Mouse (Mus musculus) myocyte (in vitro differentiated cells): Measurements from ENCODE around the gene 1700016D06Rik. TPM values are rescaled to one million over a fixed set of nuclear protein-coding genes. Genes with fewer than 3 reads are reported as not detected.
A peak's percentile ranks its signal among the peaks of the same experiment; 100 is the strongest.
"Not testable (repeated sequence)": the region's sequence is repeated elsewhere in the genome, so short reads cannot be mapped to it uniquely, and the experiment has no call there.

Experiments
- H3K27me3 ChIP-seq: one replicate; pipeline ENCODE4 v1.6.1; 2011; ENCODE audit not compliant: control insufficient read depth, insufficient read depth, insufficient read length
- H3K36me3 ChIP-seq: one replicate; pipeline ENCODE4 v1.6.1; 2011; ENCODE audit not compliant: control insufficient read depth, insufficient read depth
- H3K4me2 ChIP-seq: one replicate; pipeline ENCODE4 v1.6.1; 2011; ENCODE audit warnings: low read depth, control low read depth
- H3K4me3 ChIP-seq: one replicate; pipeline ENCODE4 v1.5.1; 2011; ENCODE audit warnings: mild to moderate bottlenecking, control low read depth, moderate library complexity
- H3K79me2 ChIP-seq: one replicate; pipeline ENCODE4 v1.6.1; 2011; ENCODE audit not compliant: control insufficient read depth, insufficient read depth
- H3ac ChIP-seq: one replicate; pipeline ENCODE4 v1.6.1; 2011; ENCODE audit not compliant: control insufficient read depth, insufficient read length
- CEBPB ChIP-seq: IDR thresholded peaks from 2 replicates; pipeline ENCODE4 v1.6.1; 2011; ENCODE audit warnings: mild to moderate bottlenecking, moderate library complexity; ENCODE audit not compliant: poor library complexity, insufficient read depth, severe bottlenecking
- E2F4 ChIP-seq: IDR thresholded peaks from one replicate; pipeline ENCODE4 v1.6.1; 2011; ENCODE audit warnings: mild to moderate bottlenecking, control low read depth, moderate library complexity; ENCODE audit not compliant: insufficient read depth
- MAX ChIP-seq: IDR thresholded peaks from one replicate; pipeline ENCODE4 v1.6.1; 2011; ENCODE audit warnings: low read depth, mild to moderate bottlenecking, control low read depth
- MYOD1 ChIP-seq, 3 experiments: IDR thresholded peaks; one replicate each; pipeline ENCODE4 v1.6.1; 2011; ENCODE audit warnings: control low read depth in 2 of 3, low read depth in 2 of 3, mild to moderate bottlenecking in 2 of 3, moderate library complexity in 1 of 3; ENCODE audit not compliant: insufficient read length in 2 of 3, control insufficient read depth in 1 of 3
- MYOG ChIP-seq, 3 experiments: IDR thresholded peaks; one replicate each; pipeline ENCODE4 v1.6.1; 2011; ENCODE audit warnings: control low read depth in 2 of 3, low read depth in 2 of 3, mild to moderate bottlenecking in 2 of 3; ENCODE audit not compliant: insufficient read length in 2 of 3, control insufficient read depth in 1 of 3, insufficient read depth in 1 of 3
- POLR2A ChIP-seq: IDR thresholded peaks from one replicate; pipeline ENCODE4 v1.6.1; 2011; ENCODE audit warnings: low read depth, mild to moderate bottlenecking, control low read depth, moderate library complexity; ENCODE audit not compliant: insufficient read length
- POLR2AphosphoS2 ChIP-seq: IDR thresholded peaks from one replicate; pipeline ENCODE4 v1.6.1; 2011; ENCODE audit warnings: low read depth, control low read depth; ENCODE audit not compliant: insufficient read length
- REST ChIP-seq: IDR thresholded peaks from one replicate; pipeline ENCODE4 v1.6.1; 2011; ENCODE audit warnings: mild to moderate bottlenecking, control low read depth, moderate library complexity; ENCODE audit not compliant: insufficient read depth, insufficient read length
- SRF ChIP-seq: IDR thresholded peaks from one replicate; pipeline ENCODE4 v1.6.1; 2011; ENCODE audit warnings: low read depth; ENCODE audit not compliant: control insufficient read depth, insufficient read length
- TCF12 ChIP-seq: IDR thresholded peaks from one replicate; pipeline ENCODE4 v1.6.1; 2011; ENCODE audit warnings: mild to moderate bottlenecking, control low read depth; ENCODE audit not compliant: poor library complexity, insufficient read depth, severe bottlenecking
- TCF3 ChIP-seq: IDR thresholded peaks from one replicate; pipeline ENCODE4 v1.6.1; 2011; ENCODE audit warnings: low read depth, control low read depth; ENCODE audit not compliant: insufficient read length
- USF1 ChIP-seq: IDR thresholded peaks from one replicate; pipeline ENCODE4 v1.6.1; 2011; ENCODE audit warnings: low read depth, mild to moderate bottlenecking, control low read depth, moderate library complexity
- polyA plus RNA-seq: library from polyadenylated mRNA; unstranded; fragments of >200 nt; fragmentation: generic; extraction: Trizol; gene quantifications from one replicate; pipeline ENCODE4 v1.2.1, GENCODE M21; 2012; ENCODE audit warnings: missing spikeins

1700016D06Rik gene
- polyA plus RNA-seq, 1 experiment, result 0.30 TPM

- H3K36me3 ChIP-seq, result no peaks in the 10 kb centered on the region
- no peaks in the 10 kb centered on the region for H3K27me3 ChIP-seq
- H3ac ChIP-seq, result no peak overlapping the region
- H3K4me3 ChIP-seq, result no peak overlapping the region
- no peaks in the 10 kb centered on the region for H3K79me2 ChIP-seq
- no peak overlapping the region for H3K4me2 ChIP-seq
- TF ChIP-seq MYOG (IDR thresholded peaks at IDR 0.05; ENCODE audit: control insufficient read depth in 1 of 3, insufficient read depth in 1 of 3, insufficient read length in 2 of 3, low read depth in 2 of 3), result no peak
- no peak for TF ChIP-seq TCF3
- no peak for TF ChIP-seq USF1
- TF ChIP-seq E2F4, result no peak
- TF ChIP-seq TCF12, result no peak
- TF ChIP-seq SRF, result no peak
- TF ChIP-seq REST, result no peak
- no peak for TF ChIP-seq POLR2A
- no peak for TF ChIP-seq CEBPB
- no peak for TF ChIP-seq MAX
These were observed 13.6 kb downstream of the 1700016D06Rik start for GRCm38 (mm10) chr8:11687251-11687650.

- no peak overlapping the region for H3K4me2 ChIP-seq
- TF ChIP-seq REST, result no peak
- TF ChIP-seq MYOG (IDR thresholded peaks at IDR 0.05; ENCODE audit: control insufficient read depth in 1 of 3, insufficient read depth in 1 of 3, insufficient read length in 2 of 3, low read depth in 2 of 3), result peak in 1 of 3 experiments; percentile 69
- no peak for TF ChIP-seq TCF3
- TF ChIP-seq SRF, result no peak
- TF ChIP-seq MYOD1 (IDR thresholded peaks at IDR 0.05; ENCODE audit: control insufficient read depth in 1 of 3, insufficient read length in 2 of 3, low read depth in 2 of 3), result peak; percentile 6 to 82 (median 49)
- H3K27me3 ChIP-seq, result no peaks in the 10 kb centered on the region
- no peak overlapping the region for H3K4me3 ChIP-seq
- no peaks in the 10 kb centered on the region for H3K79me2 ChIP-seq
- no peak overlapping the region for H3ac ChIP-seq
- H3K36me3 ChIP-seq, result no peaks in the 10 kb centered on the region
These were observed 16.3 kb downstream of the 1700016D06Rik start for GRCm38 (mm10) chr8:11684558-11684957.

- Histone ChIP-seq H3K79me2 (no peaks in the 10 kb centered on the region), H3K36me3 (no peaks in the 10 kb centered on the region), H3K4me2 (peak overlapping the region; percentile 4), H3K27me3 (peaks cover 20% of the 10 kb centered on the region), H3ac (no peak overlapping the region), H3K4me3 (no peak overlapping the region)
- TF ChIP-seq SRF (no peak), TCF12 (peak; percentile 55), POLR2A (no peak), USF1 (no peak), CEBPB (no peak), TCF3 (no peak), MAX (no peak), E2F4 (no peak), REST (no peak), MYOG (IDR thresholded peaks at IDR 0.05; ENCODE audit: control insufficient read depth in 1 of 3, insufficient read depth in 1 of 3, insufficient read length in 2 of 3, low read depth in 2 of 3) (peak in 1 of 3 experiments; percentile 41), MYOD1 (IDR thresholded peaks at IDR 0.05; ENCODE audit: control insufficient read depth in 1 of 3, insufficient read length in 2 of 3, low read depth in 2 of 3) (peak; percentile 29 to 77 (median 75)), POLR2AphosphoS2 (no peak)
These were observed 32.6 kb downstream of the 1700016D06Rik start for GRCm38 (mm10) chr8:11668308-11668707.

GRCm38 (mm10) chr8:11666023-11666716, 34.7 kb downstream of the 1700016D06Rik start:
- not testable (repeated sequence) for H3K79me2 ChIP-seq, H3K27me3 ChIP-seq, H3K36me3 ChIP-seq, H3K4me3 ChIP-seq, H3ac ChIP-seq
- peak in 1 of 3 experiments; percentile 41 for TF ChIP-seq MYOD1 (IDR thresholded peaks at IDR 0.05; ENCODE audit: control insufficient read depth in 1 of 3, insufficient read length in 2 of 3, low read depth in 2 of 3)
- peak overlapping the region; percentile 46 for H3K4me2 ChIP-seq

- Histone ChIP-seq H3K36me3 (no peaks in the 10 kb centered on the region), H3ac (no peak overlapping the region), H3K4me3 (no peak overlapping the region), H3K27me3 (peaks cover 11% of the 10 kb centered on the region), H3K4me2 (no peak overlapping the region), H3K79me2 (no peaks in the 10 kb centered on the region)
- TF ChIP-seq REST, result no peak
- no peak for TF ChIP-seq MAX
These were observed 38.9 kb downstream of the 1700016D06Rik start for GRCm38 (mm10) chr8:11661969-11662368.

- Histone ChIP-seq H3K4me3 (no peak overlapping the region), H3K79me2 (no peaks in the 10 kb centered on the region), H3K27me3 (no peaks in the 10 kb centered on the region), H3ac (no peak overlapping the region), H3K4me2 (no peak overlapping the region), H3K36me3 (no peaks in the 10 kb centered on the region)
- TF ChIP-seq USF1 (no peak), POLR2AphosphoS2 (no peak), REST (no peak), E2F4 (no peak), SRF (no peak), TCF3 (no peak), CEBPB (no peak)
These were observed 50.8 kb downstream of the 1700016D06Rik start for GRCm38 (mm10) chr8:11650021-11650420.
